Mouse (Mus musculus) colon, adult 2 months (tissue): ENCODE data around the gene Abcc8. TPM values are rescaled to one million over a fixed set of nuclear protein-coding genes. Genes with fewer than 3 reads are reported as not detected.

ENCODE experiments used
- polyA plus RNA-seq: library from polyadenylated mRNA; depleted of rRNA; stranded (reverse); fragments of >200 nt; gene quantifications from 2 replicates; pipeline ENCODE4 v1.2.3, GENCODE M21; 2012; rRNA removed

Abcc8 gene
- 4.3 and 4.5 TPM in 2 replicates for polyA plus RNA-seq

DNA sequence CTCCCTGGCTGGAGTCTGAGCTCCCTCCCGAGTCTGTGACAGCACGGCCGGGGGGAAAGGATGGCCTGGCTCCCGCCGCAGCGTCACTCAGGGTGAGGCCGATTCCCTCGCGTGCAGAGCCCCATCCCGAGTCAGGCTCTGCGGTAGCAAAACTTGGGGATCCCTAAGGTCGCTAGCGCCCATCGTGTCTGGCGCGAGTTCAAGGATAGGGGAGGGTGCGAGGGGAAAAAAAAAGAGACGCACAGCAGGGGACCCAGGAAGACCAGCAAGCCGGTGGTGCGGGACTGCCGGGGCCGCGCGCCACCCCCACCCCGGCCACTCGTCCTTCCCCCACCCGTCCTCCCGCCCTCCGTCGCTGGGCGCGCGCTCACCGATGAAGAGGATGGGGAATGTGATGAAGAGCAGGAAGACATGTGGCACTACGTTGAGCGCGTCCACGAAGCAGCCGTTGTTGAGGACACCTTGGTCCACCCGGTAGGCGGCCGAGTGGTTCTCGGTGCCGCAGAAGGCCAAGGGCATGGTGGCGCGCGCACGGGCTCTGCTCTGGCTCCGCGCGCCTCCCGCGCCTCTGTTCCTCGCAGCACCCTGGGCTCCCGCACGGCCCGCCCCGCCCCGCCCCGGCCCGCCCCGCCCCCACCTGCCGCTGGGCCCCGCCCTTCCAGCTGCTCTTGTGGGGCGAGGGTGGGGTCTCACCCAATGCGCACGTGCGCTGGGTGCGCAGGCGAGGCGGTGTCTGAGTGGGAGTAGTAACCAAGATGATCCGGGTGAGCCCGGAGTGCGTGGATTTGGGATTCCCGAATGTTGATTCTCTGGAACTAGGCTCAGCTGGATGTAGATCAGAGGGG lies at the start of gene Abcc8:
TSS of gene Abcc8 (minus strand) at position 603 of the 845 bp plus-strand sequence.

GRCm38 (mm10) chr7:46100563-46100962 lies 79.3 kb downstream of the Abcc8 start, which contains the start of gene Kcnj11:
Gene Kcnj11 (minus strand): TSS chr7:46100764.

Other genes starting within 250 kb of the Abcc8 start
- gene Abcc6, start 149.7 kb downstream of the Abcc8 start, polyA plus RNA-seq: 6.2 and 11.0 TPM in 2 replicates
- 30.6 and 33.7 TPM in 2 replicates for gene Nomo1, start 146.3 kb downstream of the Abcc8 start, polyA plus RNA-seq
- 1.3 and 1.7 TPM in 2 replicates for gene Kcnj11, start 79.3 kb downstream of the Abcc8 start, polyA plus RNA-seq
- gene Ush1c, start 58.5 kb upstream of the Abcc8 start, polyA plus RNA-seq: 70.7 and 85.0 TPM in 2 replicates
- 0.08 TPM in 1 of 2 replicates, not detected in the other for gene Otog, start 61.0 kb upstream of the Abcc8 start, polyA plus RNA-seq
- 0.09 and 0.15 TPM in 2 replicates for gene Myod1, start 196.4 kb upstream of the Abcc8 start, polyA plus RNA-seq
- 0.62 and 0.67 TPM in 2 replicates for gene Kcnc1, start 216.5 kb upstream of the Abcc8 start, polyA plus RNA-seq